Mouse (Mus musculus) induced T-regulatory cell, adult 2 months (primary cell): Measurements from ENCODE around the gene Odf3.
A peak's percentile ranks its signal among the peaks of the same experiment; 100 is the strongest.
"Not testable (repeated sequence)": the region's sequence is repeated elsewhere in the genome, so short reads cannot be mapped to it uniquely, and the experiment has no call there.

ENCODE experiments used
- DNase-seq: peaks from one replicate; pipeline ENCODE4 v3.0.0-alpha.2; 2012; ENCODE audit warnings: low read depth

Odf3 gene

DNA sequence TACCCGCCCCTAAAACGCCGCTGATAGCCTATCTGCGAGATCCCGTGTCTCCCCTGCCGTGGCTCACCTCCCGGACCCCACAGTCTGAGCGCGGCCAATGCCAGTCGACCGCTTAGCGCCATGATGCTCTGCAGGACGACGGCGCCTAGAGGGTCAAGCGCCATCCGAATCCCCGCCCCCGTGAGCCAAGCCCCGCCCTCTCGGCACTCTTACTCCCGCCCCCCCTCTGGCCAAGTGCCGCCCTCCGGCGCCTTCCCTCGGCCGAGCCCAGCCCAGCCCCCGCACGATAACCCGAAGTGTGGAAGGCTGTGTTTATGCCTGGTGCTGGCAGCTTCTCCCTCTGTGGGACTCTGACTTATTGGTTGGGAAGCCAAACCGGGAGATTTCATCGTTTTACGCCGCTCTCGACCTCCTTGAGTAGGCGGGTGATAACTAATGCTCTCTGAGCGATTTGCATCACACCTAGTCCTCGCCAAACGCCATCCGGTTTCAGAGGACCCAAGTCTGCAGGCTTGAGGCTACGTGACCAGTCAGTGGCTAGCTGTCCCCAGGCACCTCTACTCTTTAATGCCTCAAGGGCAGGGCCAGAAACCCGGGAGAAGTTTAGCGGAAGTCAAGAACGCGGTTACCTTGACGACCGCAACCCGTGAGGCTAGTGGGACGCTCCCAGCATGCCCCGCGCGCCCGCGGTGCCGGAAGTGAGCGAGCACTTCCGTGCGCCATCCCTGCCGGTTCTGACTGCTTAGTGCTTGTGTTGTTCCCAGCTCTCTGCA lies 34.3 kb downstream of the Odf3 start, which contains the start of the genes Psmd13 and Sirt3:
Psmd13 (plus strand) TSS at position 273 of the 773 bp plus-strand sequence.
Sirt3 (minus strand) TSS at position 614 of the 773 bp plus-strand sequence.
- DNase-seq, result peak; percentile 97

GRCm38 (mm10) chr7:140882469-140882803 lies 34.8 kb downstream of the Odf3 start:
- no peak for DNase-seq

- DNase-seq, result not testable (repeated sequence)
Measured at GRCm38 (mm10) chr7:140890636-140891035, 43.0 kb downstream of the Odf3 start.

DNA sequence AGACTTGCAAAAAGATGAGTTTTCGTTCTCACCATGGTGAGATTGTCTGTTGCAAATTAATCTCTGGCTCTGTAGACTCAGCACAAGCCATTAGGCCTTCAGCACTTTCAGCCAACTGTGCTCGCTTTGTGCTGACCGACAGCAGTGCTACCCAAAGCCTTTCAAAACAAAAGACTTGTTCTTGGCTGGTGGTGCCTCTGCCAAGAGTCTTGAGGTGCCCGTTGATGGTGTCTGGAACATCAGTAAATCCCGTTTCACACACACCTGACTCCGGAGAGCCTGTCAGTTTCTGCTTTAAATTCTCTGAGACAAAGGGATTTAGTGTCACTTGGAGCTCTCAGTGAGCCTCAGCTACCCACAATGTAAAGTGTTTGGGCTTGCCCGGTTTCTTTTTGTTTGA lies 46.4 kb downstream of the Odf3 start:
- no peak for DNase-seq

GRCm38 (mm10) chr7:140894611-140895010 lies 47.0 kb downstream of the Odf3 start:
- DNase-seq, result no peak

GRCm38 (mm10) chr7:140897863-140898262 lies 50.3 kb downstream of the Odf3 start:
- no peak for DNase-seq

DNA sequence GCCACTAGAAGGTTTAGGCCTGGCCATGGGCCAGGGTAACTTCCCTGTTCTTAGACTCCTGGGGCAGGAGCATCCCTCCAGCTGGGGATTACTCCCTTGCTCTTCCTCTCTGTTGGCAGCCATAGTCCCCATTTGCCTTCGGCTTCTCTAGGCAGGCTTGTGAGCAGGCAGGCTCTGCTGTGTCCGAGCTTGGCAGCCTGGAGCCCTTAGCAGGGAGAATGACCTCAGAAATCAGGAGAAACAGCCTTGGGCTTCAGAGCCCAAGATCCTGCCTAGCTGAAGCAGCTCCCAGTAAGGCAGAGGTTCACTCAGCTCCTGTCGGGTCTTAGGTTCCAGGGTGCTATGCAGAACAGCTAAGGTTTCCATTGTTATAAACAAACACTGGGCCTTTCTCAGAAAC lies 51.5 kb downstream of the Odf3 start:
- DNase-seq, result no peak

GRCm38 (mm10) chr7:140900220-140900619 lies 52.6 kb downstream of the Odf3 start, which contains the start of gene Cox8b:
Gene Cox8b, minus strand, starts transcription at chr7:140900446.
- no peak for DNase-seq
